Mouse (Mus musculus): ENCODE measurements at regions not wholly inside any gene's neighbourhood (a gene's known extent, or its start where the extent isn't known, plus 50 kb on each side); places are given as distances from the start of the nearest gene placed in this dataset.

DNA sequence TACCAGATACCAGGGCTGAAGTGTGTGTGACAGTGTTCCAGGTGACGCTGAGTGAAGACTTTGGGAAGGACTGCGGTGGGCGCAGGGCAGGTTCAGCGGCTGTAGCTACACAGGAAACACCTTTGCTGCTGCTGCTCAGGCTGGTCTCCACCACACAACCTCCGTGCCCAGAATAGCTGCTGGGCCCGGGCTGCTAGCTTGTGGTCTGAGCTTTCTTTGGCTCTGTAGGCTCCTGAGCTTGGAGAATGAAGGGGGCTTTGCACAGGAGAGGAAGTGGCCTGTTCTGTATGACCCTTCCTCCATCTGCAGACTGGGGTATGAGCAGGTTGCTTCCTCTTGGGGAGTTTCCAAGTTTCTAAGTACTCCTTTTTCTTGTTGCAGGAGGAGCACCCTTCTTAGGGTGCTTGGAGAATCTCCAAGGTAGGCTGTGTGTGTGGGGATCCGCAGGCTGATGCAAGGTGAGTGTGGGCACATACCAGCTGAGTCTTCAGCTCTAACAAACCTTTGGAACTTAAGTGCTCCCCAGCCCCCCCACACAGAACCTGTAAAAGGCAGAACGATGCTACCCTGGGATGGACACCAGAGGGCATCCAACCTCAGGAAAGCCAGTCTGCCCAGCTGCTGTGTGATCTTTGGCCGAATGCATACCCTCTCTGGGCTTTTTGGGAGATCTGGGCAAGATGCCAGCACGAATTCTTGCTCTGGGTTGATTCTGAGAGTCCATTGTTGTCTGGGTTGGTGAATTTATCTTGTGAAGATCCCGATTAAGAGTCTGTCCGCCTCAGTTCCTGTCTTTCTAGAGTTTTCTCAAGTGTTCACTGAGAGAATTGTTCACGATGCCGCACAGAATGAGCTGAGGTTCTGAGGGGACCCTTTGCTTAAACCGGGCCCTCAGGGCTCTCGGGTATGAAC is 136.6 kb downstream of the Mn1 start:
- TF ChIP-seq CTCF (IDR thresholded peaks at IDR 0.05; ENCODE audit: borderline replicate concordance, insufficient read depth, low read depth, low read length) (no peak), POLR2A (IDR thresholded peaks at IDR 0.05; ENCODE audit: borderline replicate concordance, insufficient read depth, low read length) (no peak)
